Mouse (Mus musculus) MEL (cell line): ENCODE results near the gene Mpp3.

Source experiments
- CTCF ChIP-seq, 3 experiments: IDR thresholded peaks in 2 of 3; conservative IDR thresholded peaks in 1 of 3; 2 replicates each; pipeline ENCODE4 v1.5.1; 2011 to 2012; ENCODE audit warnings: low read length in 3 of 3, low read depth in 2 of 3, mild to moderate bottlenecking in 2 of 3, improper control_type of control experiment in 1 of 3, inconsistent platforms in 1 of 3, mixed read lengths in 1 of 3, moderate library complexity in 1 of 3; ENCODE audit not compliant: control insufficient read depth in 1 of 3, insufficient read depth in 1 of 3, poor library complexity in 1 of 3, severe bottlenecking in 1 of 3
- SMC3 ChIP-seq: IDR thresholded peaks from 2 replicates; pipeline ENCODE4 v1.6.1; 2011; ENCODE audit warnings: low read depth, low read length, improper control_type of control experiment
- TBP ChIP-seq: IDR thresholded peaks from 2 replicates; pipeline ENCODE4 v1.8.0; 2011; ENCODE audit warnings: low read depth, low read length, improper control_type of control experiment

GRCm38 (mm10) chr11:102025354-102025753 lies 2.9 kb downstream of the Mpp3 start:
- TF ChIP-seq SMC3, result no peak
- no peak for TF ChIP-seq CTCF (IDR thresholded peaks at IDR 0.05 in 2 of 3, conservative IDR thresholded peaks at IDR 0.05 in 1 of 3; ENCODE audit: control insufficient read depth in 1 of 3, insufficient read depth in 1 of 3, low read depth in 2 of 3, low read length in 3 of 3, poor library complexity in 1 of 3, severe bottlenecking in 1 of 3)
- TF ChIP-seq TBP, result no peak
